In the genomic region with DNA sequence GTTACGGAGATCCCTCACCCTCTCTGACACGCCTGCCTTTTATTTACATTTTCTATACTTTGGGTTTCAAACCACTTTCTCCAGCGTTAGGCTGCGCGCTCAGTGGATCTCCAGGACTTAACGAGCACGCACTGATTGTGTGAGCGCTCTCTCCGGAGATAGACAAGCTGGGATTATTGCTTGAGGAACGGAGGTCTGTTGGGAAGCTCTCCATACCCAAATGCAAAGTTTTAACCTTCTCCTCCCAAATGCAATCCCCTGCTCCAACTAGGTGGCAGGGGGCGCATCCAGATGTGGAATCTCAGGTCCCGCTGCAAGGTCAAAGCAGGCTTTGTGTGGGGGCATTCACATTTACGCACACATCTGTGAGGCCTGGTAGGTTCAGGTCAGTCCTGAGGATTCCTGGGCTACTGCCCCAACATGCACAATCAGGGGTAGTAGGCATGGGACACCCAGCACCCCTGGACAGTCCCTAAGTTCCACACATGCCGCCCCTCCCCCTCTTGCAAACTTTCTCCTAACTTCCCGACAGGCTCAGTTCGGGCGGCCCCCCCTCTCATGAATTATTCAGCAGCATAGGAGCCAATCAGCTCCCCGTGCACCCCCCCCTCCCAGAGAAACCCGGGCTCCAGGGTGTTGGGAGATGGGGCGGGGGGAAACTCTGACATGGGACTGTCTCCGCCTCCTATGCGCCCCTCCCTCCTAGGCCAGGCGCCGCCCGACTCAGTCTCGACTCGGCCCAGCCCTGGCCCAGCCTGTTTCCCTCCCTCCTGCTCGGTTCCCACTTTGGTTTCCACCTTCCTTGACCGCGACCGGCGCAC, we compare ENCODE assay signal across 8 mouse cellular contexts. TPM values are rescaled to one million over a fixed set of nuclear protein-coding genes. Genes with fewer than 3 reads are reported as not detected.
A peak's percentile ranks its signal among the peaks of the same experiment; 100 is the strongest.
DNase-seq lines count a peak whose midpoint lies in the region; ATAC-seq and TF ChIP-seq lines count a peak whose summit lies in the region.

Gene Ephb4 (plus strand): TSS at position 726 of the 821 bp plus-strand sequence.

- under 1% methylated on average over 31 of the region's 32 CpGs for WGBS in hindbrain, embryonic 12.5 days

- peak; percentile 81 for DNase-seq in WW6 (ENCODE audit: low read depth, low spot score)
- peak; percentile 47 to 67 for DNase-seq in cerebellum, postnatal 4 days (ENCODE audit: low spot score in 2 of 2)
- peak; percentile 94 for DNase-seq in gastrocnemius, adult 2 months
- peak; percentile 51 to 73 for DNase-seq in layer of hippocampus, postnatal 14 days (ENCODE audit: low spot score in 2 of 2)
- DNase-seq in lung, postnatal 14 days, result peak; percentile 93
- DNase-seq in right cerebral cortex, postnatal 10 days (ENCODE audit: low spot score in 2 of 2), result peak; percentile 81 to 85
- DNase-seq in c-Kit-positive CD71-positive TER-119-positive erythroid progenitor cells, embryonic 14.5 days (ENCODE audit: low spot score), result no peak

- peak within 1 kb of the TSS; percentile 97 for H3K4me3 ChIP-seq in gastrocnemius, adult 2 months
- H3K4me3 ChIP-seq in hindbrain, embryonic 12.5 days, result peak within 1 kb of the TSS; percentile 75

- H3K36me3 ChIP-seq in hindbrain, embryonic 12.5 days, result peaks cover 10% of the 10 kb centered on the region

- peak within 1 kb of the TSS; percentile 85 for H3K4me2 ChIP-seq in hindbrain, embryonic 12.5 days (replicated peaks)

- H3K4me1 ChIP-seq in hindbrain, embryonic 12.5 days, result peaks cover 49% of the 10 kb centered on the region

- peak within 1 kb of the TSS; percentile 93 for H3K27ac ChIP-seq in gastrocnemius, adult 2 months
- peak within 1 kb of the TSS; percentile 80 for H3K27ac ChIP-seq in hindbrain, embryonic 12.5 days

- intact Hi-C loops in gastrocnemius, adult 2 months (cut with DNase I), result loop anchor here (10.0 kb wide), 1 partner anchor 435 kb away; the partner anchor contains the start of genes Mepce and Zcwpw1

- ATAC-seq in hindbrain, embryonic 12.5 days (ENCODE audit: low FRiP score), result peak; percentile 91

- H3K27me3 ChIP-seq in hindbrain, embryonic 12.5 days, result peaks cover 9% of the 10 kb centered on the region

- peak within 1 kb of the TSS; percentile 87 for H3K9ac ChIP-seq in hindbrain, embryonic 12.5 days

- no peaks in the 10 kb centered on the region for H3K9me3 ChIP-seq in hindbrain, embryonic 12.5 days (replicated peaks)

- TF ChIP-seq CTCF in gastrocnemius, adult 2 months (IDR thresholded peaks at IDR 0.05), result no peak

RNA-seq across cellular contexts. Expression of gene Ephb4, which starts in this region (rescaled TPM):
- total RNA-seq in gastrocnemius, adult 2 months (2021), result 10 to 100 TPM; 12.5 to 15.5 TPM
- polyA plus RNA-seq in hindbrain, embryonic 12.5 days (2016; fragmentation: Nextera tagmentation; extraction: Ambion mirVana), result 40.9 and 45.0 TPM in 2 replicates
- 1 to 10 TPM; 5.8 to 6.6 TPM for total RNA-seq in layer of hippocampus, postnatal 14 days (2021)
